Mouse (Mus musculus) liver, embryonic 11.5 days (tissue): ENCODE results near the gene Capzb. TPM values are rescaled to one million over a fixed set of nuclear protein-coding genes. Genes with fewer than 3 reads are reported as not detected.

Source experiments
- ATAC-seq: fragments of 200-750 bp; cut with Nextera tagmentation; replicated peaks from 2 replicates; pipeline ENCODE4 v1.8.0; 2017; ENCODE audit warnings: moderate number of reproducible peaks, mild to moderate bottlenecking, moderate TSS enrichment, moderate library complexity; ENCODE audit not compliant: low FRiP score
- DNase-seq: peaks from one replicate; pipeline ENCODE4 v3.0.0-alpha.2; 2017; ENCODE audit warnings: low spot score
- H3K27ac ChIP-seq: fragments of 300-500 bp; sonication (generic); 2 replicates; pipeline ENCODE4 v1.5.1; 2014; ENCODE audit warnings: mild to moderate bottlenecking, low read depth, low read length, control low read depth
- H3K27me3 ChIP-seq: fragments of 300-500 bp; sonication (generic); replicated peaks from 2 replicates; pipeline ENCODE4 v1.6.1; 2014; ENCODE audit warnings: low read length, mixed read lengths; ENCODE audit not compliant: control insufficient read depth, insufficient read depth
- H3K36me3 ChIP-seq: fragments of 300-500 bp; sonication (generic); 2 replicates; pipeline ENCODE4 v1.6.1; 2014; ENCODE audit warnings: mild to moderate bottlenecking, low read length, moderate library complexity, mixed read lengths; ENCODE audit not compliant: control insufficient read depth, insufficient read depth
- H3K4me1 ChIP-seq: fragments of 300-500 bp; sonication (generic); replicated peaks from 2 replicates; pipeline ENCODE4 v1.6.1; 2014; ENCODE audit warnings: low read length, mixed read lengths; ENCODE audit not compliant: control insufficient read depth, insufficient read depth
- H3K4me2 ChIP-seq: fragments of 300-500 bp; sonication (generic); 2 replicates; pipeline ENCODE4 v1.6.1; 2014; ENCODE audit warnings: mild to moderate bottlenecking, control low read depth, moderate library complexity
- H3K4me3 ChIP-seq: fragments of 300-500 bp; sonication (generic); 2 replicates; pipeline ENCODE4 v1.5.1; 2014; ENCODE audit warnings: low read depth, low read length, control low read depth
- H3K9ac ChIP-seq: fragments of 300-500 bp; sonication (generic); 2 replicates; pipeline ENCODE4 v1.6.1; 2014; ENCODE audit warnings: low read depth, low read length, control low read depth
- H3K9me3 ChIP-seq: fragments of 300-500 bp; sonication (generic); 2 replicates; pipeline ENCODE4 v1.6.1; 2016; ENCODE audit warnings: low read length, inconsistent platforms, mixed read lengths; ENCODE audit not compliant: control insufficient read depth
- WGBS: fragments of 180-500 bp; shearing (Covaris S2); extraction: QIAGEN DNeasy Blood & Tissue Kit; methylation state at CpG from one replicate; pipeline ENCODE4 v1.1.7; 2014; 5-methylcytosine and 5-hydroxymethylcytosine counted together
- polyA plus RNA-seq: library from polyadenylated mRNA; unstranded; fragments of >200 nt; fragmentation: Nextera tagmentation; extraction: Ambion mirVana; gene quantifications from 2 replicates; pipeline ENCODE4 v1.2.1, GENCODE M21; 2014

Capzb gene
- polyA plus RNA-seq, 1 experiment from 2014 or later: 250 TPM

DNA sequence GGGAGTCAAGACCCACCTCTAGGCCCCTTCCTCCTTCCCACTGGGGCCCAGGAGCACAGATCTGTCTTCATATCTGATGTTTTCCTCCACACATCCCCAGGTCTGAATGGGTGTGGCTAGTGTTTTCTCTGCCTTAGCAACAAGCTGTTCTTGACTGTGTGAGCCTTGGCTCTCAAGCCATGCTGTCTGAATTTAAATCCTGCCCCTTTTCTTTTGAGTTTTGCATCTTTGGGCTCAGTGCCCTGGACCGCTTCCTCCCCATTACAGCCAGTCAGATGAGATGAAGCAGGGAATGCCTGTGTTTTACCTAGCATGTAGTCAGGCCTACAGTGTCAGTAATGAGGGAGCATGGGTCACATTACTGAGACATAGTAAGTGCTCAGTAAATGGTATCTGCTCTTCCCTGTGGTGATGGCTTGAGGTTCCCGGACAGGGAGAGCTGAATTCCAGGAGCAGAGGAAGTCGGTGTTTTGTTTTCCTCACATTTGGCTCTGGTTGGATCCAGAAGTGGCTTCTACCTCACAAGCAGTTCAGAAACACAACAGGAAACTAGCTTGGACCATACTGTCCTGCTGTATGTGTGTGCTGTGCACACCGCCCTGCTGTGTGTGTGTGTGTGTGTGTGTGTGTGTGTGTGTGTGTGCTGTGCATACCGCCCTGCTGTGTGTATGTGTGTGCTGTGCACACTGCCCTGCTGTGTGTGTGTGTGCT lies 16.6 kb downstream of the Capzb start:
- ATAC-seq: 0 out of 2 replicates have a peak, but pooled peaks have one; percentile 44
- no peak for DNase-seq
- no peak overlapping the region for H3K9ac ChIP-seq
- no peak overlapping the region for H3K4me3 ChIP-seq
- no peak overlapping the region for H3K4me2 ChIP-seq
- H3K36me3 ChIP-seq: peaks cover 6% of the 10 kb centered on the region; the same call in 1 of the 2 replicates
- H3K27ac ChIP-seq: 0 out of 2 replicates have a peak overlapping the region, but pooled peaks have one; percentile 8
- no peaks in the 10 kb centered on the region for H3K27me3 ChIP-seq
- peaks cover 61% of the 10 kb centered on the region for H3K4me1 ChIP-seq
- H3K9me3 ChIP-seq: no peaks in the 10 kb centered on the region
- 82% methylated on average over 5 of the region's 5 CpGs for WGBS

DNA sequence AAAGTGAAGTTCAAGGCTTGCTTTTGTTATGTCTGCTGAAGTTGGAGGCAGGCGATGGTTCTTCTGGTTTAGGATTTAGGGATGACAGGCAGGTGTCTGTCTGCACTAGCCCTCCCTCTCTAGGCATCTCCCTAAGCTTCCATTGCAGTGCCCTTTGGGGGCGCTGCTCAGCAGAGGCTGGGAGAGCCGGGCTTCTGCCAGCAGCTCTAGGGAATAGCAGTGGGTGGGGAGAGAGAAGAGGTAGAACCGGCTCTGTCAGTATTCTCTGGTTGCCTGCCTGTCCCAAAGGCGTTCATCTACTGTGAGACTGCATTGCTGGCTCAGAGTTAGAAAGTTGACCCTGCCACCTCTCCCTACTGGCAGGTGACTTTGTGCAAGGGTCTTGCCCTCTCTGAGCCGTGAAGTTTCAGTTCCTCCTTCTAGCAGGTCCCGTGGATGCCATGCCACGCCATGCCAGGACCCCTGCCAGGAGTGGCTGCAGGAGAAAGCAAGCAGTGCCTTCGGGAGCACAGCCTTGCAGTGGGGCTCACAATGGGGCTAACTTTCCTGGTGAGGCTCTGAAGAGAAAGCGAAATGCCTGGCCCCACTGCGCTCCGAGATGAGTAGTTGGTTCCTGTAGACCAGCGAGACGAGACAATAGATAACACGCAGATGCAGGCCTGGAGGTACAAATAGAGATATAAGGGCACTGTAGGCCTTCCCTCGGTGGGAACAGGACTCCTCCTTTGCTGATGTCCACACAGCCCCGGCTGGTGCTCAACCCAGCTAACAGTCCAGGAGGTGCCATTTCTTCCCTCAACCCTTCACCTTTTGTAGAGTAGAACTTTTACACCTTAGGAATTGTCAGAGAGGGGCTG lies 19.5 kb downstream of the Capzb start:
- H3K4me2 ChIP-seq: peak overlapping the region; percentile 55
- H3K27me3 ChIP-seq: no peaks in the 10 kb centered on the region
- no peak overlapping the region for H3K4me3 ChIP-seq
- 54% methylated on average over 17 of the region's 17 CpGs for WGBS
- H3K9me3 ChIP-seq: no peaks in the 10 kb centered on the region
- peak overlapping the region; percentile 51 for H3K27ac ChIP-seq
- peak; percentile 77 for ATAC-seq
- peaks cover 12% of the 10 kb centered on the region; the same call in 1 of the 2 replicates for H3K36me3 ChIP-seq
- no peak for DNase-seq
- 0 out of 2 replicates have a peak overlapping the region, but pooled peaks have one; percentile 28 for H3K9ac ChIP-seq
- peaks cover 49% of the 10 kb centered on the region for H3K4me1 ChIP-seq

DNA sequence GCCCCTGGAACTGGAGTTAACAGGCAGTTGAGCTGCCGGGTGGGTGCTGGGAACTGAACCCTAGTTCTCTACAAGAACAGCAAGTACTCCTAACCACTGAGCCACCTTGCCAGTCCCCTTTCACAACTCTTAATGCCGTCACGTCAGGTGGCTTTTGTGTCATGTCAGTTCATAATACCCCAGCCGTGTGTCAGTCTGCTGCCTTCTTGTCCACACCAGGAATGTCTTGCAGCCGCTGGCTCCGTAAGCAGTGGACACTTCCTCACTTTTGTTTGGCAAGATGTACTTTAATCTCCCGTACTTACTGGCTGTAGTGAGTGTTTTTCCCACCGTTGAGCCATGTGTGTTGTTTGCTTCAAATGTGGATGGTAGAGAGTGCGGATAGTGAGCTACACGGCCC lies 20.4 kb downstream of the Capzb start:
- H3K27me3 ChIP-seq: no peaks in the 10 kb centered on the region
- H3K4me1 ChIP-seq: peaks cover 41% of the 10 kb centered on the region
- H3K9ac ChIP-seq: no peak overlapping the region
- H3K9me3 ChIP-seq: no peaks in the 10 kb centered on the region
- H3K27ac ChIP-seq: no peak overlapping the region
- DNase-seq: no peak
- ATAC-seq: no peak
- peaks cover 12% of the 10 kb centered on the region; the same call in 1 of the 2 replicates for H3K36me3 ChIP-seq
- H3K4me2 ChIP-seq: no peak overlapping the region
- WGBS: 83% methylated on average over 10 of the region's 10 CpGs
- no peak overlapping the region for H3K4me3 ChIP-seq

DNA sequence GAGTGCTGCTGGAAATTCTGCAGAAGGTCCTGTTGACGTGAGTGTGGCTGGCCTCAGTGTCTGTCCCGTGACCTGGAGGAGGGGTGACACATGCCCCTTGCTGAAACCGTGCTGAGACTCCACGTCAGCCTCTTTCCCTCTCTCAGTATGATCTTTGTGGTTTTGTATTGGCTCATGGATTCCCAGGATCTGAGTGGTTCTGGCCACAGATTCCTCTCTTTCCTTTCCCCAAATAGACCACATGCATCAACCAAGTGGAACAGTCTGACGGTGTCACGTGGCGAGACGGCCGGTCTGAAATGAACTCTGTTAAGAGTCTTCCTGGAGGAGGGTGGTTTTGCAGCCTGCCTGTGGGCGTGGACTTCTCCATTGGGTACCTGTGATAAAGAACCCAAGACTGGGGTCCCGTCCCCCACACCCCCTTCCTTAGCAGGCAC lies 21.3 kb downstream of the Capzb start:
- DNase-seq (no peak), ATAC-seq (no peak)
- Histone ChIP-seq H3K9me3 (no peaks in the 10 kb centered on the region), H3K4me1 (peaks cover 37% of the 10 kb centered on the region), H3K9ac (no peak overlapping the region), H3K4me2 (no peak overlapping the region), H3K36me3 (peaks cover 12% of the 10 kb centered on the region; the same call in 1 of the 2 replicates), H3K4me3 (no peak overlapping the region), H3K27me3 (no peaks in the 10 kb centered on the region), H3K27ac (no peak overlapping the region)
- WGBS: 78% methylated on average over 11 of the region's 11 CpGs

DNA sequence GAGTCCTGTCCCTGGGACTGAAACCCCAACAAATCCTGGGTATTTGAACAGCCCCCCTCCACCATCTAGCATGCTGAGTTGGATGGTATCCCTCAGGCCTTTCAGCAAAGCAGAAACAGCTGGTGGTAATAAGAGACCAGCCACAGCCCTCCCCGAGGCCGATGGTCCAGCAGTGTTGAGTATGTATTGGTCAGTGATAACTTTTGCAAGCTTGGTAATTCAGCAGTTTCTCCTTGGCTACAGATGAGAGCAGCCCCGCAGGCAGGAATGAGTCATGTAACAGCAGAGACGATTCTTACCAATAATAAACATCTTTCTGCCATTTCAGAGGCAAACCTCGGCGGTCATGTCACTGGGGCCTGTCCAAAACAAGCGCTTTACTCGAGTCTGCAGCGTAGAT lies 23.9 kb downstream of the Capzb start:
- DNase-seq: no peak
- H3K4me3 ChIP-seq: no peak overlapping the region
- no peak overlapping the region for H3K4me2 ChIP-seq
- H3K9me3 ChIP-seq: no peaks in the 10 kb centered on the region
- H3K9ac ChIP-seq: no peak overlapping the region
- peaks cover 34% of the 10 kb centered on the region for H3K4me1 ChIP-seq
- no peak for ATAC-seq
- peaks cover 14% of the 10 kb centered on the region for H3K36me3 ChIP-seq
- WGBS: 85% methylated on average over 9 of the region's 9 CpGs
- H3K27ac ChIP-seq: no peak overlapping the region
- H3K27me3 ChIP-seq: no peaks in the 10 kb centered on the region

DNA sequence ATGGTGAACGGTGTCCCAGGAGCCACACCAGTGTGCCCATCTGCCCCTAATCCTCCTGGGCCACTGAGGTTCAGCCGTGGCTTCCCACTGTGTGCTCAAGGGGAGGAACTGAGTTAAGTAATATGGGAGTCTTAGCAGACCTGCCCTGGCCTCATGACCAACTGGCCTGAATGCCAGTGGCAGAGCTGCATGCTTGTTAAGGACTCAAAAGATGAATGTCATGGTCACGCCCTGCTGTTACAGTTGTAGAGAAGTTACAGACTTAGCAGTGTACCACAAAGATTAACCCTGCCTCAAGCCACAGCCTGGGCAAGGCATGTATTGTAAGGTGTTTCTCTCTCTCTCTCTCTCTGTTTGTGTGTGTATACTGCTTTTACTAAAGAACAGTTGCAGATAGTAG lies 25.8 kb downstream of the Capzb start:
- Histone ChIP-seq H3K4me1 (peaks cover 19% of the 10 kb centered on the region), H3K36me3 (peaks cover 10% of the 10 kb centered on the region; the same call in 1 of the 2 replicates), H3K9me3 (no peaks in the 10 kb centered on the region), H3K9ac (no peak overlapping the region), H3K4me3 (no peak overlapping the region), H3K4me2 (no peak overlapping the region), H3K27ac (no peak overlapping the region), H3K27me3 (no peaks in the 10 kb centered on the region)
- 86% methylated on average over 3 of the region's 3 CpGs for WGBS
- DNase-seq (no peak), ATAC-seq (no peak)

DNA sequence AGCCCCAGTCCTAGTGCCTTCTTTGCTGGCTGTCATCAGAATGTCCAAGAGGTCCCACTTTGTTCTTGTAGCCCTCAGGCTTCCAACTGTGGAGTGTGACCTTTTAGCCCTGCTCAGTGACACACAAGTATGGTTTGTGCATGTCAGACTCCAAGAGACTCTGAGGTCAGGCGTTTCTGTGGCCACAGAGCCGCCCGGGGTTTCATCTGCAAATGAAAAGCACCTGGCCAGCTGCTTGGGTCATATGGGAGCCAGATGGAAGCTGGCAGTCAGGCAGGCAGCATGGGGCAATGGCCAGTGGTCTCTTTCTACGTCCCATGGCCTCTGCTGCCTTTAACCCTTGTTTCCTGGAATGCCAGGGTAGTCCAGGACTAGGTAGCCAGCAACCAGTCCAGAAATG lies 27.0 kb downstream of the Capzb start:
- Histone ChIP-seq H3K27me3 (no peaks in the 10 kb centered on the region), H3K4me2 (no peak overlapping the region), H3K4me3 (no peak overlapping the region), H3K36me3 (peaks cover 10% of the 10 kb centered on the region; the same call in 1 of the 2 replicates), H3K4me1 (peaks cover 11% of the 10 kb centered on the region), H3K9ac (no peak overlapping the region), H3K27ac (no peak overlapping the region), H3K9me3 (no peaks in the 10 kb centered on the region)
- no peak for DNase-seq
- no peak for ATAC-seq
- 77% methylated on average over 4 of the region's 4 CpGs for WGBS

DNA sequence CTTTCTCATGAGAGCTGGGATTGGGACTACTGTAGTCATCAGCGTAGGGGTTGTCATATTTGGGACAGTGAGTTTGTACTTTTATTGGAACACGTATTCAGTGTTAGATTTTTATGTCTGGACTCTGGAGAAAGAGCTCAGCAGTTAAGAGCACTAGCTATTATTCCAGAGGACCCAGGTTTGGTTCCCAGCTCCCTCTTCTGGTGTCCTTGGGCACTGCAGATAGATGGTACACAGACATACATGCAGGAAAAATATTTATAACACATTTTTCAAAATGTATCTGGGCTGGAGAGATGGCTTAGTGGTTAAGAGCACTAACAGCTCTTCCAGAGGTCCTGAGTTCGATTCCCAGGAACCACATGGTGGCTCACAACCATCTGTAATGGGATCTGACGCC lies 28.3 kb downstream of the Capzb start:
- Histone ChIP-seq H3K4me3 (no peak overlapping the region), H3K4me1 (peaks cover 11% of the 10 kb centered on the region), H3K9ac (no peak overlapping the region), H3K4me2 (no peak overlapping the region), H3K9me3 (no peaks in the 10 kb centered on the region), H3K36me3 (peaks cover 6% of the 10 kb centered on the region; the same call in 1 of the 2 replicates), H3K27ac (no peak overlapping the region), H3K27me3 (no peaks in the 10 kb centered on the region)
- WGBS: 87% methylated on average over 4 of the region's 4 CpGs
- DNase-seq: no peak
- ATAC-seq: no peak
